Comparison of ENCODE assay signal across 14 mouse cellular contexts in genomic region chr10:40131690-40132418, GRCm38 (mm10). TPM values are rescaled to one million over a fixed set of nuclear protein-coding genes. Genes with fewer than 3 reads are reported as not detected.
DNase-seq lines count a peak whose midpoint lies in the region; ATAC-seq and TF ChIP-seq lines count a peak whose summit lies in the region.
"Had no signal": no experiment of that assay in that cellular context is flagged by ENCODE, and none has a peak within 500 bp of the region (broad histone marks: within the 10 kb centered on the region; RNA-seq: fewer than 3 reads in every experiment).

No protein-coding gene starts in this region.

- peak; percentile 47 for DNase-seq in intestine, embryonic 14.5 days (ENCODE audit: low spot score)
- DNase-seq in spleen, postnatal 10 days (ENCODE audit: low spot score in 2 of 2), result peak; percentile 70 to 90
- no peak for DNase-seq in cerebellum, adult 18-20 months
- DNase-seq in frontal cortex, postnatal 36 days (ENCODE audit: low spot score in 2 of 2), result no peak
- DNase-seq in adrenal gland, postnatal 10 days, result no peak
- DNase-seq: adrenal gland, adult 2 months; gastrocnemius, adult 2 months; heart, postnatal 14 days; kidney, adult 2 months had no signal

- TF ChIP-seq POLR2A in bone marrow, adult 2 months (IDR thresholded peaks at IDR 0.05; ENCODE audit: borderline replicate concordance, control insufficient read depth, low read depth, low read length), result no peak

- H3K9me3 ChIP-seq in intestine, embryonic 14.5 days (ENCODE audit: control insufficient read depth, low read length), result no peaks in the 10 kb centered on the region
- no peaks in the 10 kb centered on the region for H3K9me3 ChIP-seq in intestine, postnatal 0 days (ENCODE audit: control insufficient read depth)
- no peaks in the 10 kb centered on the region for H3K9me3 ChIP-seq in intestine, embryonic 16.5 days (ENCODE audit: control insufficient read depth, low read length)
- H3K9me3 ChIP-seq: forebrain, embryonic 10.5 days had no signal

- no peak for ATAC-seq in intestine, embryonic 14.5 days (replicated peaks; ENCODE audit: low FRiP score, low TSS enrichment, low read depth)
- ATAC-seq in intestine, postnatal 0 days, result no peak
- ATAC-seq in intestine, embryonic 16.5 days, result peak; percentile 85
- ATAC-seq: Patski had no signal

- H3K4me1 ChIP-seq in intestine, embryonic 14.5 days (replicated peaks; ENCODE audit: control insufficient read depth, insufficient read depth, low read length), result no peaks in the 10 kb centered on the region
- H3K4me1 ChIP-seq in intestine, postnatal 0 days (replicated peaks; ENCODE audit: control insufficient read depth, insufficient read depth, low read length), result peaks cover 3% of the 10 kb centered on the region; the same call in 1 of the 2 replicates
- peaks cover 9% of the 10 kb centered on the region for H3K4me1 ChIP-seq in bone marrow, adult 2 months (ENCODE audit: control insufficient read depth, insufficient read depth, low read length)
- no peaks in the 10 kb centered on the region; the same call in 1 of the 2 replicates for H3K4me1 ChIP-seq in intestine, embryonic 16.5 days (ENCODE audit: control insufficient read depth, insufficient read depth, low read length)
- H3K4me1 ChIP-seq: forebrain, embryonic 10.5 days had no signal

- H3K36me3 ChIP-seq in intestine, embryonic 14.5 days (ENCODE audit: control insufficient read depth, insufficient read depth, low read length), result no peaks in the 10 kb centered on the region
- no peaks in the 10 kb centered on the region for H3K36me3 ChIP-seq in intestine, postnatal 0 days (ENCODE audit: control insufficient read depth, insufficient read depth)
- no peaks in the 10 kb centered on the region for H3K36me3 ChIP-seq in intestine, embryonic 16.5 days (ENCODE audit: control insufficient read depth, insufficient read depth, low read length)
- H3K36me3 ChIP-seq: forebrain, embryonic 10.5 days had no signal

- no peak overlapping the region for H3K27ac ChIP-seq in intestine, embryonic 14.5 days (ENCODE audit: low read depth)
- H3K27ac ChIP-seq in intestine, postnatal 0 days (ENCODE audit: low read depth, low read length), result no peak overlapping the region; the same call in 1 of the 2 replicates
- H3K27ac ChIP-seq in bone marrow, adult 2 months (ENCODE audit: control insufficient read depth, insufficient read depth, low read depth, low read length, poor library complexity), result peak overlapping the region; percentile 91
- H3K27ac ChIP-seq in intestine, embryonic 16.5 days (ENCODE audit: low read length), result no peak overlapping the region
- H3K27ac ChIP-seq: forebrain, embryonic 10.5 days; gastrocnemius, adult 2 months had no signal

- H3K27me3 ChIP-seq in intestine, embryonic 14.5 days (replicated peaks; ENCODE audit: control insufficient read depth, insufficient read depth, low read length), result no peaks in the 10 kb centered on the region
- H3K27me3 ChIP-seq in intestine, postnatal 0 days (replicated peaks; ENCODE audit: control insufficient read depth, insufficient read depth, low read length), result no peaks in the 10 kb centered on the region
- no peaks in the 10 kb centered on the region for H3K27me3 ChIP-seq in intestine, embryonic 16.5 days (replicated peaks; ENCODE audit: control insufficient read depth, insufficient read depth, low read length)
- H3K27me3 ChIP-seq: Patski had no signal

- H3K4me2 ChIP-seq in intestine, embryonic 14.5 days (ENCODE audit: low read length), result no peak overlapping the region
- no peak overlapping the region for H3K4me2 ChIP-seq in intestine, postnatal 0 days (replicated peaks; ENCODE audit: low read depth)
- H3K4me2 ChIP-seq in intestine, embryonic 16.5 days (ENCODE audit: low read depth, low read length), result no peak overlapping the region

- H3K9ac ChIP-seq in intestine, embryonic 14.5 days (ENCODE audit: low read length), result no peak overlapping the region
- no peak overlapping the region for H3K9ac ChIP-seq in intestine, postnatal 0 days (ENCODE audit: low read depth, low read length)
- H3K9ac ChIP-seq in intestine, embryonic 16.5 days (ENCODE audit: low read depth, low read length), result no peak overlapping the region

- H3K4me3 ChIP-seq in intestine, embryonic 14.5 days (ENCODE audit: low read depth, low read length), result no peak overlapping the region
- H3K4me3 ChIP-seq in intestine, postnatal 0 days (ENCODE audit: low read depth, low read length), result no peak overlapping the region
- H3K4me3 ChIP-seq in bone marrow, adult 2 months (replicated peaks; ENCODE audit: control insufficient read depth, low read depth, low read length), result peak overlapping the region; percentile 42
- H3K4me3 ChIP-seq in intestine, embryonic 16.5 days (ENCODE audit: low read length), result no peak overlapping the region
- H3K4me3 ChIP-seq: forebrain, embryonic 10.5 days; gastrocnemius, adult 2 months had no signal

- 87% methylated on average over 9 of the region's 9 CpGs for WGBS in intestine, embryonic 14.5 days
- 67% methylated on average over 9 of the region's 9 CpGs for WGBS in intestine, postnatal 0 days
- WGBS in bone marrow, adult 2 months, result 48% methylated on average over 9 of the region's 9 CpGs
- WGBS in intestine, embryonic 16.5 days, result 78% methylated on average over 9 of the region's 9 CpGs

- TF ChIP-seq CTCF in intestine, postnatal 0 days (IDR thresholded peaks at IDR 0.05; ENCODE audit: low read depth), result no peak
- no peak for TF ChIP-seq CTCF in bone marrow, adult 2 months (IDR thresholded peaks at IDR 0.05; ENCODE audit: control insufficient read depth, insufficient read depth, low read length)

RNA-seq across cellular contexts. Expression of gene Slc16a10, which starts 10.2 kb away (rescaled TPM):
- 26.2 and 26.6 TPM in 2 replicates for polyA plus RNA-seq in intestine, embryonic 14.5 days (2014; fragmentation: Nextera tagmentation; extraction: Ambion mirVana)
- polyA plus RNA-seq in intestine, postnatal 0 days (2015; fragmentation: Nextera tagmentation; extraction: Ambion mirVana), result 57.5 and 59.5 TPM in 2 replicates
- polyA plus RNA-seq in bone marrow, adult 2 months (2011; ENCODE audit: insufficient read depth, insufficient read length, low replicate concordance, missing spikeins), result 24.6 and 48.9 TPM in 2 replicates
- polyA plus RNA-seq in intestine, embryonic 16.5 days (2015; fragmentation: Nextera tagmentation; extraction: Ambion mirVana), result 48.2 and 61.4 TPM in 2 replicates
- total RNA-seq in adrenal gland, postnatal 10 days (2021), result 10 to 100 TPM; 17.0 to 18.4 TPM

Comparison
In these comparisons a context has a peak if more than half of its experiments do, and no peak if none do; other contexts are left out.
1. DNase-seq: peak in intestine, embryonic 14.5 days (single experiment) and spleen, postnatal 10 days (2 of 2); none in cerebellum, adult 18-20 months (0 of 2), frontal cortex, postnatal 36 days (0 of 2) and adrenal gland, postnatal 10 days (single experiment).